Mouse (Mus musculus) kidney, postnatal 10 days (tissue): ENCODE measurements around the gene Ambp.

Experiments
- DNase-seq: peaks from one replicate; pipeline ENCODE4 v3.0.0; 2021; ENCODE audit warnings: mixed read lengths

Ambp gene

DNA sequence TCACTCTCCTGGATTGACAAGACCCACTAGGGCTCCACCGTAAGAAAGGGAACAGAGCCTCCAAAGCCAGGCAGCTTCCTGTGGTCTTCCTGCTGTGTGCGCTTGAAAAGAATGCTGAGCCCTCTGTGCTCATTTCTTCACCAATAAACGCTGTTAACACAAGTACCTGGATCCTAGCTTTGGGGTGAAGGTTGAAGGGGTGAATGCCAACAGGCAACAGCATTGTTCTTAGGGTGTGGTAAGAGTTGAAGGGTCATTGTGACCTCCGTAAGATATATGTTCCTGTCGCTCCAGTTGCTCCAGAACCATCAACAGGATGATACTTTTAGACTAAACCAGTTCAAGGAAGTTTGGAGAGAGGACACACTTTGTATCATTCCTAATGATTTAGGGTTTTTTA is at the start of gene Ambp:
Ambp (minus strand) TSS at position 101 of the 400 bp plus-strand sequence.
- DNase-seq = no peak

DNA sequence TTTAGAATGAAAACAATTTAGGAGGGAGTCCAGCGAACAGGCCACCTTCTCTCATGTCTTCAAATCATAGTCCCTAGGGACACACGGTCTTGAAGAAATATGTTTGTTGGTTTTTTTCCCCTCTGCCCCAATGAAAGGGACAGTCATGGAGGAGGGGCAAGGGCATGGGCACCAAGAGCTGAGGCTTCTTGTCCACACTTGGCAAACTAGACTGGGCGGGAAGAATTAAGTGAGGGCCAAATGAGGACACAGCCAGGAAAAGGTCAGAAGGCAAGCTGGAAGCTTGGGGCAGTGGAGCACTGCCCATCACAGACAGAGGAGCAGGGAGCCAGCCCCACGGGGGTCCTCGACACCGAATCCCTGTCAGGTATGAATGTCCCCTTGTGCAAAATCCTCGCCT is 49.3 kb upstream of the Ambp start:
- no peak for DNase-seq

DNA sequence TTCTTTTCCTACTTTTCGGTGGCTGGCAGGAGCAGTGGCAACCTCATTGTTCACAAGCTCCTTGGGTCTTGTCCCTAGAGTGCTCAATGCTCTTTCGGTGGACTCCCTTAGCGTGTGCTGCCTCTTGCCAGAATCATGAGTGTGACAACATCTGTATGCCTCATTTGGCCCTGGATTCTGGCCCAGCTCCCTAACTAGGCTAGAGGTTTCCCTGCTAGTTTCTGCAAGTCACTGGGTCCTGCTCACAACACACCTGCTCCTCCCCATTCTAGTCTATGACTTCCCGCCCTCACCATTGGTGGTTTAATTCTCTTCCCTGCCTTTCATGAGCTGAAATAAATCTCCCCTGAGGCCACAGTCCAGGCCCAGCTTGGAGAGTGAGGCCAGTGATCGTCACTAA is 44.8 kb upstream of the Ambp start:
- DNase-seq = no peak

DNA sequence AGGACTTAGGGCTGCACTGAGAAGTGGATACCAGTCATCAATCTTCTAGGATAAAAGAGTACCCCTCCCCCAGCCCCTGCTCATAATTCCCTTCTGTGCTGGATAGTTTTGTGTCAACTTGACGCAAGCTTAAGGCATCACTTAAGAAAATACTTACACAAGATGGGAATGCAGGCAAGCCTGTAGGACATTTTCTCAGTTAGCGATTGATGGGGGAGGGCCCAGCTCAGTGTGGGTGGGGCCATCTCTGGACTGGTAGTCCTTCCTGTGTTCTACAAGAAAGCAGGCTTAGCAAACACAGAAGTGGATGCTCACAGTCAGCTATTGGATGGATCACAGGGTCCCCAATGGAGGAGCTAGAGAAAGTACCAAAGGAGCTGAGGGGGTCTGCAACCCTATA is 39.8 kb upstream of the Ambp start:
- no peak for DNase-seq

DNA sequence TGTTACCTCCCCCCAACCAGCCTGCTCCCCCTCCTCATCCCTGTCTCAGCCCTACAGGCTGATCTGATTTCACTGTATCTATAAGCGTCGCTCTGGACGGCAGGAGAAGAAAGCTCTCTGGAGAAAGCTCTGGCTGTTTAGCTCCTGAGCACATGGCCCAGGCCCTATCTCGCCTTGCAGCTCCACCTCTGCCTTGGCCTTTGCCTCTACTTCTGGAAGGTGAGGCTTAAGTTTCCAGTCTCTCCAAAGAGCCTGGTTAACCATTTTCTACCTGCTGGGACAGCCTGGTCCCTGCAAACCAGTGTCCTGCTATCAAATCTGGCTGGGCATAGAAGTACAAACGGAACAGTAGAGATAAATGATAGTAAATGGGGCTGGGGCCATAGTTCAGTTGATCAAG is 37.0 kb upstream of the Ambp start:
- DNase-seq = no peak

DNA sequence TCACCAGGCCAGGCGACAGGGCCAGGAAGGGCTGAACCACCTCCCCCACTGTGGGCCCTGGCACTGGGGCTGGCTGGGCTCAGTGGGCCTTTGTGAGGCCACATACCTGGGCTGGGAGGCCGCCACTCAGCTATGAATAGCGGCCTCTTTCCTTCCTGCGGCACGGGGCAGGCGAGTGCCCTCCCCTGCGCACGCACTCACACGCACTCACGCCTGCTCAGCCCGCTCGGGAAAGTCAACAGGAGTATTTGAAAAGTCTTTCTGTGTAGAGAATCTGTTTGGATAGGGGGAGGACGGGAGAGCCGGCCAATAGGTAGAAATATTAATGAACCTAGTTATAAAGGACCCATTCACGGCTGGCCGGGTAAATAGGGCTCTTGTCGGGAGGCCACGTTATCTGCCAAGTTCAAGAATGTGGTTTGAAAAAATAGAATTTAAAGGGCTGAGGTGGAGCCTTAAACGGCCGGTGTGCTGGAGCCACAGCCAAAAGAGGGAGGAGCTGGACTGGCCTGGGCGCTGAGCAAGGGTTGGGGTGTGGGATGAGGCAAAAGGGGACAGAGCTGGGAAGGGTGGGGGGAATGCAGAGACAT is 31.8 kb upstream of the Ambp start:
- DNase-seq = no peak

DNA sequence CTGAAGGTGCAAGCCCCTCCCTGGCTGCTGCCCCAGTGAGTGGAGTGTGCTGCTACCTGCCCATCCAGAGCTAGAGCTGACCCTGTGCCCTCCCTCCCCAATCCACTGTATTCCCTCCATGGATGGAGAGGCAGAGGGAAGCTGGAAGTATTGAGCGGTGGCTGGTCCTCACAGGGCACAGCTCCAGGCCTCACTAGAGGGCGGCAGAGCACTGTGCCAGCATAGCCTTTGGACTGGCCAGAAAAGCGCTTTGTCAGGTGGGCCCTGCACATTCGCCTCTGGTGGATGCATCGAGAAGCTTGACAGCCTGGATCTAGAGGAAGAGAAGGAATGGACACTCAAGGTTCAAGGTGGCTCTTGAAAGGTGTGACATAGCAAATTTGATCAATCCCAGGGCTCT is 27.0 kb upstream of the Ambp start:
- peak; percentile 87 for DNase-seq

DNA sequence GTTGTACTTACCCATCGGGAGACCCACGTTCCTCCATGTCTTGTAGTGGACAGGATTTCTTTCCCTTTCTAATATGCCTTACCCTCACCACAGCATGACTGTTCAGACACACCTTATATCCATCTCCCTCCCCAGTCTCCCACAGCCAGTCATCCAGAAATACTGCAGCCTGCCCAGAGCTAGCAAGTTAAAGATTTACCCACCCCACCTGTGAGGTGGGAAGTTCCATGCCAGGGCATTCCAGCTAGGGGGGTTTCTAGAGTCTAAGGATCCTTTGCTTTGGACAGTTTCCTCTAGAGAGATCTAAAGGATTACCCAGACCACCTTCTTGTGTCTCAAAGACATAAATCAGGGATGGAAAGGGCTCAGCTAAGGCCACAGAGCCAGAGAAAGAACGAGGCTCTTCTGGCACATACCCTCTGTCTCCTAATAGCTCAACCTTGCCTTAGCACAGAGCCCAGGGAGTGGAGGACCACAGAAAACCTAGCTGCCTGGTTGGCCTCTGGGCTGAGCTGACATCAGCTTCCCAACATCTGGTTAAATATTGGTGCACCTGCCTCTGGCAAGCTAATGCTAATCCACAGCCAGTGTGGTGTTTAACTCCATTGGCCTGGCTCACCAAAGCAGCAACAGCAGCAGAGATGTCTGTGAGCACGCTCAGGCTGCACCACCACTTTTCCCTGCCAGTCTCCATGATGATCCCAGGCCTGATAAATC is 17.5 kb upstream of the Ambp start, which contains the start of gene Kif12:
Kif12 (minus strand) TSS at position 163 of the 717 bp plus-strand sequence.
- DNase-seq = peak; percentile 79

DNA sequence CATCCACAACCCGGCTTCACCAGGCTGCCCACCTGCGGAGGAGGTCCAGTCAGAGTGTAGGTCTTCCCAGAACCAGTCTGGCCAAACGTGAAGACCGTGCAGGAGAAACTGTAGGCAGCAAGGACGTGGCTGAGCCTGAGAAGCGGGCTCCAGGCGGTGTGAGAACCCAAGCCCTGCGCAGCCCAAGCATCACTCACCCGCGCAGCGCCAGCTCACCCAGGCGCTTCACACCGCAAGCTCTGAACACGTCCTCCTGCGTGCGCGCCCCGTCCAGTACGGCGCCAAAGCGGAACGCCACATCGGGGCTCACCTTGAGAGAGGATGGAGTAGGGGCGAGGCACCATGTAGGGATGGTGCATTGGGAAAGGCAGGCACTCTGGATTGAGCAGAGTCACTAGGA is 16.5 kb upstream of the Ambp start:
- peak; percentile 37 for DNase-seq

DNA sequence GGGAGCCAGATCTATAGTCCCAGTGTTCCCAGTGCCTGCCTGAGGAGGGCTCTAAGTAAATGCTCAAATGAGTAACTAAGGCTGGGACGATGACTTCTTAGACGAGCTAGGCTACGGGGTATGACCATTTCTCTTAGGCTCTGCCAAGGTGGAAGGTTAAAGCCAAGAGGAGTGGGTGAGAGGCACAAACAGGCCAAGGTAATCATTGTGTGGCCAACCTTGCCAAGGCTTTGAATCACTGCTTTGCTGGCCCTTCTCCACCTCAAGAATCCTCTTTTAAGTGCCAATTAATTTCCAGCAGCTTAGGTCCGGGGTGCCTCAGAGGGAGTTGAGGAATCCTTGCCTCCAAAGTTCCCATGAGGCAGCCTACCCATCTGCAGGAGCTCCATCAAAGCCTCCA is 15.5 kb upstream of the Ambp start:
- DNase-seq = no peak

DNA sequence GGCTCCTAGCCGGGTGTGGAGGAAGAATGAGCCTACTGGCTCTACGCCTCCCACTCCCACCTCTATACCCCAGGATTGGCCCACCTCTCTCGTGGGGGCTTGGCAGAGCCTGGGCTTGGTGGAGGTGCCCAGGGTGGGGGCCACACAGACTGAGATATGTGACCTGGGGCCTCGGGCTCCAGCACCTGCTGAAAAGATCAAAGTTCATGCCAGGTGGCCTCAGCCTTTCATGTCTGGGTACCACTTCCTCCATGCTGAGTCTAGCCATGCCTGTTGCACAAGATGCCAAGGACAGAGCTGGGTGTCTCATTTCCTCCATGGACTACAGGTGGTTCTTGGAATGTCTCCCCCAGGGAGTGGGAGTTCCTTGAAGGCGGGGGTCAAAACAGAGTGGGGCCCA is 11.7 kb upstream of the Ambp start:
- no peak for DNase-seq

DNA sequence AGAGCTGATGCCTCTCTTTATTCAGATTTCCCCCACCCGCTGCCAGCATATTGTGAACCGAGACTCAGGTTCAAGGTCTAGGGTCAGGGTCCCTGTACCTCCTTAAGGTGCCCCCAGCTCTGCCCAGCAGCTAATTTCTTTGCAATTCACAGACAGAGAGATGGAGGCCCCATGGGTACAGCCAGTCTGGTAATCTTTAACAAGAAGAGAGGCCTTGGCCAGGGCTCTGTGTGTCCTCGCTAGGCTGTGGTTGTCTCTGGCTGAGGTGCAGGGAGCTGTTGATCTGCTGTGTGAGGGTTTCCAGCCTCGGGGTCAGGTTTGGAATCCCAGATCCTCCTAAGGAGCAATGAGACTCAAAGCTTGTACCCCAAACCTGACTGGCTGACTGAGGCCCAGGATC is 11.0 kb upstream of the Ambp start:
- peak; percentile 46 for DNase-seq

DNA sequence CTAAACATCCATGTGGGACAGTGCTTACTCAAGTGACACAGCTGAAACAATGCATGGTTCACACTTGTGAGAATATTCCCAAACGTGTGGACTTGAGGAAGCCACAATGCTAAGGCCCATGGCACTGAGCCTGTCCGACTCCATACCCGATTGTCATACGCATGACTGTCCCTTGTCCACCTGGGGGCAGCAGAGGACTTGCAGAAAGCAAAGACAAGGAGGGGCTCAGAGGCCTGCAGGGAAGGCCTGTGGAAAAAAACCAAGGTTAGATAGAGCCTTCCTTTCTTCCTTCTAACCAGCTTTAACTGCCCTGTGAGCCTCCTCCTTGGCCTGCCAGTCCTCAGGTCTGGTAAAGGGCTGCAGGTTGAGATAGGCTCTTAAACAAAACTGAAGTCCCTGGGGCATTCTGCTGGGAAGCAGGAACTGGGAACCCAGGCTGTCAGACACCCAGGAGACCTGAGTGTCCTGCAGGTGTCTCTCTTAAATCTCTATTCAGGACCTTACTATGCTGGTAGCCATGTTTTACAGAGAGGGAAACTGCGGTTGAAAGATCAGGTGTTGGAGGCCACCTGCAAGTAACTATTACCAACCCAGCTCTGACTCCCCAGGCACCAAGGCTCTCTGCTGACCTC is 4.5 kb upstream of the Ambp start:
- DNase-seq = peak; percentile 96

DNA sequence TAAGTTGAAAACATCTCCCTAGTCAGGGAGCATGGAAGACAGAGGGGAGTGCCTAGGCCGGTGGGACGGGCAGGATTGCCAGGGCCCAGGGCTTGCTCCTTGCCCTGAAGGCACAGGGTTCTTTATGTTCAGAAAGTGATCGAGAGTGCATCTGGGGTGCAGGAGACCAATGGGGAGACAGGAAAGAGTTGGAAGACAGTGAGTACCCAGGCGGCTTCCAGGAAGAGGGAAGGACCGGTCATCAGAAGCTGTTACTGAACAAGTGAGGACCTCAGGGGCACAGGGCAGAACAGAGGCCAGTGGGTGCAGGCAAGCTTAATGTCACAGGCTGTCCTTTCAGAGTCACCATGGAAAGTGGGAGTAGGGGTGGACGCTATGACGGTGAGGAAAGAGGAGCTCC is 3.6 kb upstream of the Ambp start:
- no peak for DNase-seq

DNA sequence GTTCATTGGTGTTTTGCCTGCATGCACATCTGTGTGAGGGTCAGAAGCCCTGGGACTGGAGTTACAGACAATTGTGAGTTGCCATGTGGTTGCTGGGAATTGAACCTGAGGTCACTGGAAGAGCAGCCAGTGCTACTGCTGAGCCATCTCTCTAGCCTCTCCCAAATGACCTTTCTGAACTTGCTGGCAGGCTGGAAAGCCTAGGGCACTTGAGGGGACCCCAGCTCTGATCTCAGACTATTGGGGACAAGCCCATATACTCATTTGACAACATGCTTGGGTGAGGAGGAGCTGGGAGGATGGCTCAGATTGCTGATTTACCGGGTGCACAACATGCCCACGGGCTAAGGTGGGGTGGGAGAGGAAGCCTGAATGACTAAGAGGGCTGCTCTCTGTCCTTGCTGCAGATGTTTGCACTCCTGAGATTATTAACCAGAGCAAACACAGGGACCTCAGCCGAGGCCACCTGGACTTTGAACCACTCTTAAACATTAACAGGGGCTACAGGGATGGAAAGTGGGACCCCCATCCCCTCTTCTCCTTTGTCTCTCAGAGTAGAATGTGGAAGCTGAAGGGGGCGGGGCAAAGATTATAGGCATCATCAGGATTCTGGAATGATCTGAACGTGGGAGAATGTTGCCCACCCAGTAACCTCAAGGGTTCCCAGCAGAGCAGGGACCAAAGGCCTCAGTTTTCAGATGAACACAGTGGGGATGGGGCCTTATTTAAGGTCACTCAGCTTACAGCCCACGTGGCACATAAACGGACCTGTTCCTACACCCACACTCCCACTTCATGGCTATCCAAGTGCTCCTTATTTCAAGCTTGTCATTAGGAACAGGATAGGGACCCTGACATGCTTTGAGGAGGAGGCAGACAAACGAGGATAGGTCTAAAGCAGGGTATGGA is 2.4 kb upstream of the Ambp start:
- peak; percentile 78 for DNase-seq

DNA sequence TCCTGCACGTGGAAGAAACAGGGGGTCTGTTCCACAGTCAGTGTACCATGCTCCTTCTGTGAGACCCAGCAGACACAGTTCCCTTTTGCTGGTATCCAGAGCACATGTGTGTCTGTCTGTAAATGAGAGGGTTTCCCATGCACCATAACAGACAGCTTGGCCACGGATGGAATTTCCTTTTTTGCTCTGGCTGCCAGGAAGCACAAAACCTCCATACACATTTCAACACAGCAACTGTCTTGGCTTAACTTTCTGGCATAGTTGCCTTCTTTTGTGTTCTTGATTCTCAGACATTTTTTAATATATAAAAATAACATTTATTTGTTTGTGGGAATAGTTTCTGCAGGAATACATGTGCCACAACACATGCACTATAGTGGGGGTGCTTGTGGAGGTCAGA is 997 bp upstream of the Ambp start:
- DNase-seq = no peak

DNA sequence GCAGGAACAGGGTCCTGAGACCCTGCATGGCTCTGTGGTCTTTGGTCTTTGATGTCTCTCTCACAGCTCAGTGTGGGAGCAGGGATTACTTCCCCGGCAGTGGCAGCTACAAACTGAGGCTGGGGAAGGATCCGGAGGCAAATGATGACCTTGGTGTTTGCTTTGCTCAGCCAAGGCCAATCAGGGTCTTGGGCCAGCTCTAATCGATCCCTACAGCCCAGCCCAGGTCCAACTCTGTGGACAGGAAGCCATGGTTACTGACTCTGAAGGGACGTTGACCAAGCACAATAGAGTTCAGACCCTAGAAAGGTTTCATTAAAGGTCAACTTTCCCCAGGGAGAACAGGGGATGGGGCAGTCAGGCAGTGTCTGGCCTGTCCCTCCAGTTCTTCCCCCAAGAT is 571 bp downstream of the Ambp start:
- DNase-seq = no peak

DNA sequence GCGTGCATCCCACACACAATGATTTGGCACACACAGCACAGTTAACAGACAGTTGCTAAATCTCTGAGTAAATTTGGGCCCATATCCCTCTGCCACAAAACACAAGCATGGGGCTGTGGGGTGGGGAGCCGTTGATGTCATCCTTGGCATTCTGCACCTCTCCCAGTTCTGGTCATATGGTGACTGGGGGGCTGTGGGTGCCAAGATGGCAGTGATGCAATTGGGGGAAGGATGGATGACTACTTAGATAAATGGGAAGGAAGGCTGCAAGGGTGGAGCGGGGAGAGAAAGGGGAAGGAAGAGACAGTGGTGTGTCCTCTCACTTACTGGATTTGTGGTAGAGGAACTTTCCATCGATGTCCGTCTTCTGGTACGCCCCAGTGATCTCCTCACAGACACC is 3.5 kb downstream of the Ambp start:
- DNase-seq = no peak

DNA sequence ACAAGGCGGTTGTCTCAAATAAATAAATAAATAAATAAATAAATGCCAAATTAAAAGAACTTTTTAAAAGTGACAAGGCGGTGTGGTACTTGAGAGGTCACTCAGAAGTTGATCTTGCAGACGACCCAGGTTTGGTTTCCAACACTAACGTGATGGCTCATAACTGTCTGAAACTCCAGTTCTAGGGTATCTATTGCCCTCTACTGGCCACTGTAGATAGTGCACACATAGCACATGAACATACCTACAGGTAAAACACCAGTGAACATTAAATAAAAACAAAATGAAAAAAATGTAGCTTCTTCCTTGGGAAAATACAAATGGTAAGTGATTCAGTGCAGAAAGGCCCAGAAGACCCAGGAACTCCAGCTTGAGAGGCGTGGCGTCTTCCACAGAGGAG is 7.3 kb downstream of the Ambp start:
- DNase-seq = no peak

DNA sequence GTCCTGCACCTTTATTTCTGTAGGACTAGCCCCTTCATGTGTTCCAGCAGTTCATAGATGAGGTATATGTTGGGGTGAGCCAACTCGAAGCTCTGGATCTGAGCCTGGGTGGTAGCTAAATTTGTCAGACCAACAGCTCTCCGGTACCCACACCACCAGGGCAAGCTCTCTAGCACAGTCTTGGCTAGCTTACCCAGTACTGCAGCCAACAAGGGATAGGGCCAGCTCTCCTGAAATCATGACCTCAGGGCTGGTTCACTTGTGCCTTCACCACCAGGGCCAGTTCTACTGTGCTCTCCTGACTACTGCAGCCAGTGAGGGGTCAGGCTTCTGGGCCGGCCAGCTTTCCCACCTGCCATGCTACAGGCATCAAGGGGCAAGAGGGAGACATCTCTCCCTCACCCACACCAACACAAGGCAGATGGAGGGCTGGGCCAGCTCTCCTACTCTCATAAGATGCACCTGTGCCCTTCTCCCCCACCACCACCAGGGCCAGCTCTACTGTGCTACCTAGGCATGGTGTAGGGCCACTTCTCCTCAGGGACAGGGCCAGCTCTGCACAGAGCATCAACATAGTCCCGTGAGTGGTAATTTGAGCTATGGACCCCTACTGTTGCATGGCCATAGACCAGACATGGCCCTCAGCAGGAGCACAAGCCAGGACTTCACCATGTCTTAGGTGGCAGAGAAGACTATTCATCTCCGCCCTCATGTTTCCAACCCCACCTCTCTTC is 24.5 kb downstream of the Ambp start:
- no peak for DNase-seq

DNA sequence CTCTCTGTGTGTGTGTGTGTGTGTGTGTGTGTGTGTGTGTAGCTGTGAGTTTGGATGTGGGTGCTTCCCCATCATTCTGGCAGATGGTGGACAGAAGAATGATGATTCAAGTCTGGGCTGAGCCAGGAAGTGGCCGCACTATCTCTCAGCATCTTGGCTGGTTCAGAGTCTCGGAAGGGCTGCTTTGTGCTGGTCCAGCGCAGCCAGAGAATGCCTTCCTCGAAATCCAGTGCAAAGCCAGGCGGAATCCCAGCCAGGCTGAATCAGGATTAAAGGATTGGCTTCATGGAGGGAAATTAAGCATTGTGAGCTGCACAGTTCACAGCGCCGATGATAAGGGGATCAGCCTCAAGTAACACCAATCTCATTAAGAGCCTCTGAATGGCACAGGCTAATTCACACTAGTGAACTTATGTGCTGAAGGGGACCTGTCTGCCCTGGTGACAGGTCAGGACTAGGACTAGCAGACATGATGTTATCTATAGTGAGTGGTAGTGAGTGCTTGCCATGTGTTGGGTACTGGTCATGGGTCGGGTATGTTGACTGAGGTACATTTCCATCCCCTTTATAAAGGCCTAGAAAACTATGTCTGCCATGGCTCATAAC is 29.6 kb downstream of the Ambp start:
- no peak for DNase-seq
